ENCODE assay signal across 26 mouse cellular contexts in the genomic region with DNA sequence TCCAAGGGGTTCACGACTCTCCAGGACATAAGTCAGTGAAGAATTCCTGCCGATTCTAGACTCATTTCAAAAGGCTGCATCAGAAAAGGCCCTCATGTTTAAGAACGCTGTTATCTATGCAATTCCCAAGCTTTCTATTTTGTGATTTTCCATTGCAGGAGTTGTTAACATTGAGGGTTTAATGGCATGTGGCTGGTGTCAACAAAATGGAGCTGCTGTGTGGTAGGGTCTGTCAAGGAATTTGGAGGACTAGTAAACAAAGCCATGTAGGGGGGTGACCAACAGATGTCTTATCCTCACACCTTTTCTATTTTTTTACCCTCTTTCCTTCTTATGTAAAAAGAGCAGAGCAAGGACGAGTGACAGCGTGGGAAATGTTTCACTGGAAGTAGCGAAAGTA.
DNase-seq lines count a peak whose midpoint lies in the region; ATAC-seq lines count a peak whose summit lies in the region.
"Had no signal": no experiment of that assay in that cellular context is flagged by ENCODE, and none has a peak within 500 bp of the region (broad histone marks: within the 10 kb centered on the region; RNA-seq: fewer than 3 reads in every experiment).

No protein-coding gene starts in this region.

- H3K9me3 ChIP-seq in heart, embryonic 11.5 days (replicated peaks; ENCODE audit: control insufficient read depth, low read length): no peaks in the 10 kb centered on the region
- no peaks in the 10 kb centered on the region for H3K9me3 ChIP-seq in hindbrain, embryonic 10.5 days
- H3K9me3 ChIP-seq in hindbrain, embryonic 12.5 days (replicated peaks): no peaks in the 10 kb centered on the region
- no peaks in the 10 kb centered on the region for H3K9me3 ChIP-seq in lung, embryonic 16.5 days (ENCODE audit: control insufficient read depth, low read length)
- H3K9me3 ChIP-seq: embryonic facial prominence, embryonic 13.5 days; forebrain, embryonic 12.5 days; kidney, embryonic 15.5 days; limb, embryonic 12.5 days had no signal

- no peak for ATAC-seq in heart, embryonic 11.5 days (replicated peaks; ENCODE audit: insufficient number of reproducible peaks, low FRiP score, low TSS enrichment)
- no peak for ATAC-seq in hindbrain, embryonic 12.5 days (ENCODE audit: low FRiP score)
- peak; percentile 82 for ATAC-seq in lung, embryonic 16.5 days (ENCODE audit: low read depth)
- ATAC-seq: CD4-positive, CD25-positive, alpha-beta regulatory T cell, adult 4 months; intestine, postnatal 0 days had no signal

- peaks cover 11% of the 10 kb centered on the region; the same call in 1 of the 2 replicates for H3K4me1 ChIP-seq in heart, embryonic 11.5 days (ENCODE audit: control insufficient read depth, insufficient read depth, low read length)
- peaks cover 3% of the 10 kb centered on the region; the same call in 1 of the 2 replicates for H3K4me1 ChIP-seq in hindbrain, embryonic 10.5 days (replicated peaks)
- H3K4me1 ChIP-seq in hindbrain, embryonic 12.5 days: no peaks in the 10 kb centered on the region
- H3K4me1 ChIP-seq in lung, embryonic 16.5 days (replicated peaks; ENCODE audit: control insufficient read depth, insufficient read depth, low read length): peaks cover 9% of the 10 kb centered on the region; the same call in 1 of the 2 replicates
- H3K4me1 ChIP-seq: embryonic facial prominence, embryonic 13.5 days; forebrain, embryonic 12.5 days; limb, embryonic 12.5 days had no signal

- WGBS in heart, embryonic 11.5 days (ENCODE audit: insufficient replicate concordance): 51% methylated on average over 6 of the region's 6 CpGs
- WGBS in hindbrain, embryonic 10.5 days: 72% methylated on average over 6 of the region's 6 CpGs
- 69% methylated on average over 6 of the region's 6 CpGs for WGBS in hindbrain, embryonic 12.5 days
- WGBS in lung, embryonic 16.5 days: 44% methylated on average over 6 of the region's 6 CpGs

- intact Hi-C loops in left cerebral cortex, postnatal 4 days (cut with DNase I): no loop called here

- peak overlapping the region; percentile 3; the same call in 1 of the 2 replicates for H3K4me3 ChIP-seq in heart, embryonic 11.5 days (ENCODE audit: low read depth, low read length)
- H3K4me3 ChIP-seq in hindbrain, embryonic 10.5 days: peak overlapping the region; percentile 13; the same call in 1 of the 2 replicates
- H3K4me3 ChIP-seq in hindbrain, embryonic 12.5 days: no peak overlapping the region
- H3K4me3 ChIP-seq in lung, embryonic 16.5 days (ENCODE audit: low read length): no peak overlapping the region
- H3K4me3 ChIP-seq: embryonic facial prominence, embryonic 13.5 days; erythroblast, embryonic 14.5 days; forebrain, embryonic 12.5 days; kidney, embryonic 15.5 days; limb, embryonic 12.5 days had no signal

- DNase-seq in heart, adult 8-10 months (ENCODE audit: low spot score): no peak
- no peak for DNase-seq in hindbrain, embryonic 10.5 days (ENCODE audit: low spot score)
- no peak for DNase-seq in lung, postnatal 4 days
- no peak for DNase-seq in left cerebral cortex, postnatal 4 days
- DNase-seq: adrenal gland, postnatal 25 days; cerebellum, adult 8-10 months; cerebellum, postnatal 36 days; embryo, embryonic 11 days; gastrocnemius, postnatal 25 days; kidney, postnatal 36 days; layer of hippocampus, postnatal 36 days; lung, adult 18-20 months; midbrain, embryonic 14.5 days; thymus, adult 2 months; thymus, postnatal 4 days had no signal

- no peaks in the 10 kb centered on the region for H3K27me3 ChIP-seq in heart, embryonic 11.5 days (ENCODE audit: control insufficient read depth, insufficient read depth, low read length)
- no peaks in the 10 kb centered on the region for H3K27me3 ChIP-seq in hindbrain, embryonic 10.5 days (ENCODE audit: insufficient read depth, poor library complexity, severe bottlenecking)
- no peaks in the 10 kb centered on the region for H3K27me3 ChIP-seq in hindbrain, embryonic 12.5 days
- H3K27me3 ChIP-seq in lung, embryonic 16.5 days (ENCODE audit: control insufficient read depth, insufficient read depth, low read depth, low read length): no peaks in the 10 kb centered on the region
- H3K27me3 ChIP-seq: embryonic facial prominence, embryonic 13.5 days; forebrain, embryonic 12.5 days; kidney, embryonic 15.5 days; limb, embryonic 12.5 days had no signal

- H3K4me2 ChIP-seq in heart, embryonic 11.5 days: peak overlapping the region; percentile 31
- no peak overlapping the region for H3K4me2 ChIP-seq in hindbrain, embryonic 12.5 days (replicated peaks)
- H3K4me2 ChIP-seq in lung, embryonic 16.5 days (ENCODE audit: low read depth, low read length): peak overlapping the region; percentile 15; the same call in 1 of the 2 replicates
- H3K4me2 ChIP-seq: embryonic facial prominence, embryonic 13.5 days; forebrain, embryonic 12.5 days; kidney, embryonic 15.5 days; limb, embryonic 12.5 days had no signal

- H3K27ac ChIP-seq in heart, embryonic 11.5 days (ENCODE audit: low read depth, low read length): no peak overlapping the region
- no peak overlapping the region for H3K27ac ChIP-seq in hindbrain, embryonic 10.5 days
- H3K27ac ChIP-seq in hindbrain, embryonic 12.5 days: no peak overlapping the region
- H3K27ac ChIP-seq in lung, embryonic 16.5 days (ENCODE audit: low read length): peak overlapping the region; percentile 38; the same call in 1 of the 2 replicates
- H3K27ac ChIP-seq: embryonic facial prominence, embryonic 13.5 days; forebrain, embryonic 12.5 days; kidney, embryonic 15.5 days; limb, embryonic 12.5 days; stomach, postnatal 0 days had no signal

- no peak overlapping the region for H3K9ac ChIP-seq in heart, embryonic 11.5 days (ENCODE audit: low read depth, low read length)
- no peak overlapping the region for H3K9ac ChIP-seq in hindbrain, embryonic 12.5 days
- no peak overlapping the region for H3K9ac ChIP-seq in lung, embryonic 16.5 days (ENCODE audit: low read length)
- H3K9ac ChIP-seq: embryonic facial prominence, embryonic 13.5 days; forebrain, embryonic 12.5 days; kidney, embryonic 15.5 days; limb, embryonic 12.5 days had no signal

- H3K36me3 ChIP-seq in heart, embryonic 11.5 days (ENCODE audit: control insufficient read depth, insufficient read depth, low read length): no peaks in the 10 kb centered on the region
- H3K36me3 ChIP-seq in hindbrain, embryonic 10.5 days: no peaks in the 10 kb centered on the region
- no peaks in the 10 kb centered on the region for H3K36me3 ChIP-seq in hindbrain, embryonic 12.5 days
- H3K36me3 ChIP-seq in lung, embryonic 16.5 days (ENCODE audit: control insufficient read depth, insufficient read depth, low read length): no peaks in the 10 kb centered on the region
- H3K36me3 ChIP-seq: embryonic facial prominence, embryonic 13.5 days; forebrain, embryonic 12.5 days; kidney, embryonic 15.5 days; limb, embryonic 12.5 days had no signal

Comparison
In these comparisons a context has a peak if more than half of its experiments do, and no peak if none do; other contexts are left out.
1. H3K4me3 ChIP-seq: peak in heart, embryonic 11.5 days (single experiment) and hindbrain, embryonic 10.5 days (single experiment); none in hindbrain, embryonic 12.5 days (single experiment) and lung, embryonic 16.5 days (single experiment).